Mouse (Mus musculus) liver, adult 2 months (tissue): ENCODE measurements around the gene Rpp21. TPM values are rescaled to one million over a fixed set of nuclear protein-coding genes. Genes with fewer than 3 reads are reported as not detected.
"Not testable (repeated sequence)": the region's sequence is repeated elsewhere in the genome, so short reads cannot be mapped to it uniquely, and the experiment has no call there.

Experiments used
- DNase-seq: peaks from one replicate; pipeline ENCODE4 v3.0.0-alpha.2; 2011; ENCODE audit warnings: low read depth, low spot score; ENCODE audit errors: extremely low read depth
- H3K27ac ChIP-seq: fragments of 200-500 bp; replicated peaks from 2 replicates; pipeline ENCODE4 v1.5.1; 2012; ENCODE audit warnings: low read depth, mild to moderate bottlenecking, control low read depth, inconsistent platforms, low read length; ENCODE audit not compliant: insufficient read depth
- H3K27me3 ChIP-seq: fragments of 200-500 bp; 2 replicates; pipeline ENCODE4 v1.6.1; 2012; ENCODE audit warnings: mild to moderate bottlenecking, moderate library complexity, low read length, inconsistent platforms; ENCODE audit not compliant: control insufficient read depth, insufficient read depth
- H3K36me3 ChIP-seq: fragments of 200-500 bp; 2 replicates; pipeline ENCODE4 v1.6.1; 2012; ENCODE audit warnings: low read length, inconsistent platforms; ENCODE audit not compliant: control insufficient read depth, insufficient read depth
- H3K4me1 ChIP-seq: fragments of 200-500 bp; 2 replicates; pipeline ENCODE4 v1.6.1; 2011; ENCODE audit warnings: low read length; ENCODE audit not compliant: control insufficient read depth, insufficient read depth
- H3K4me3 ChIP-seq: fragments of 200-500 bp; 2 replicates; pipeline ENCODE4 v1.5.1; 2011; ENCODE audit warnings: low read depth, mild to moderate bottlenecking, control low read depth, low read length, moderate library complexity; ENCODE audit not compliant: insufficient read depth
- H3K79me2 ChIP-seq: fragments of 200-500 bp; 2 replicates; pipeline ENCODE4 v1.6.1; 2012; ENCODE audit warnings: inconsistent platforms, mild to moderate bottlenecking, low read length, moderate library complexity; ENCODE audit not compliant: control insufficient read depth, insufficient read depth
- H3K9ac ChIP-seq: fragments of 200-500 bp; 2 replicates; pipeline ENCODE4 v1.6.1; 2012; ENCODE audit warnings: low read depth, mild to moderate bottlenecking, control low read depth, inconsistent platforms, low read length
- CTCF ChIP-seq: fragments of 200-500 bp; IDR thresholded peaks from 2 replicates; pipeline ENCODE4 v1.5.1; 2011; ENCODE audit warnings: low read depth, low read length, control low read depth
- POLR2A ChIP-seq: fragments of 200-500 bp; IDR thresholded peaks from 2 replicates; pipeline ENCODE4 v1.6.1; 2011; ENCODE audit warnings: low read length, control low read depth; ENCODE audit not compliant: insufficient read depth; ENCODE audit errors: extremely low read depth
- WGBS: fragments of 180-500 bp; shearing (Covaris S2); methylation state at CpG from one replicate; pipeline ENCODE4 v1.1.7; 2018; 5-methylcytosine and 5-hydroxymethylcytosine counted together
- polyA plus RNA-seq: library from polyadenylated mRNA; depleted of rRNA; stranded (reverse); fragments of >200 nt; gene quantifications from 2 replicates; pipeline ENCODE4 v1.2.3, GENCODE M21; 2012
- total RNA-seq: library from RNA; depleted of rRNA; stranded (reverse); fragments of >200 nt; gene quantifications from 2 replicates; pipeline ENCODE4 v1.2.3, GENCODE M21; 2014

The Rpp21 gene
- total and polyA plus RNA-seq, 2 experiments = 10.6 to 42.7 TPM

DNA sequence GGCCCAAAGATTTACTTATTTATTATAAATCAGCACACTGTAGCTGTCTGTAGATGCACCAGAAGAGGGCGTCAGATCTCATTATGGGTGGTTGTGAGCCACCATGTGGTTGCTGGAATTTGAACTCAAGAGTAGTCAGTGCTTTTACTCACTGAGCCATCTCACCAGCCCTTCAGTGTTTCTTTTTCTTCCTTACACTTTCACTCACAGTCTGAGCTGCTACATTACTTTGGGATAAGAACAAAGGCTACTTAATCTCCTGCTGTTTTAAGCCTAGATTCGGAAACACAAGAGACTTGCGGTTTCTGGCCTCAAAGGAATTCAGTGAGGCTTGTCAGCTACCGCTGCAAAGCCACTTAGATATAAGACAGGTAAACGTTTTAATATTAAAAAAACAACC, 13.8 kb downstream of the Rpp21 start:
- H3K4me3 ChIP-seq = no peak overlapping the region
- no peak overlapping the region for H3K27ac ChIP-seq
- WGBS = 50% methylated on average over 5 of the region's 5 CpGs
- TF ChIP-seq POLR2A (no peak), CTCF (no peak)
- H3K9ac ChIP-seq = no peak overlapping the region
- H3K36me3 ChIP-seq = no peaks in the 10 kb centered on the region
- peaks cover 5% of the 10 kb centered on the region for H3K27me3 ChIP-seq
- no peak for DNase-seq
- no peaks in the 10 kb centered on the region for H3K79me2 ChIP-seq
- H3K4me1 ChIP-seq = no peaks in the 10 kb centered on the region

DNA sequence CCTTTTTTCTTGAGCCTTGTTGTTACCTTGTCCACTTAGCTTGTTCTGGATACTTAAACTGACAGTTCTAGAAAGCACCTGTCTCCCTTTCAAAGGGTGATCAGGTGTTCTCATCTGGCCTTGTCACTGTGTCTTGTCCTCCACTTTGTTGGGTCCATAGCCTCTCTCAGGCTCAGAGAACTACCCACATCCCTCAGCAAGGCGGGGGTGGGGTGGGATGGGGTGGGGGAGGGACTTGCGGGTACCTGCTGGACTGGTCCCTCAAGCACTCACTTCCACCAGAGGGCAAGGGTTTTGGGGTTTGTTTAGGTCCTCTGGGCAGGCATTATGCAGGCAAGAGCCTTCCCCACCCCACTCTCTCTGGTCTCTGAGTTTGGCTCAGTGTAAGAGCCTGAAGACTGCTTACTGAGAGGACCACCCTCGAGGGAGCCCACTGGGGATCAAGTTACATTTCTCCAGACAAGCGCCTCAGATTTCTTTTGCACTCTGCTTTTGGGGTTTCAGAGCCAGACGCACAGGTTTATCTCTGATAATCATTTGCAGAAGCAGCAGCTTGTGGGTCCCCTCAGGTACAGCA, 17.1 kb downstream of the Rpp21 start:
- Histone ChIP-seq H3K36me3 (no peaks in the 10 kb centered on the region), H3K27me3 (peaks cover 3% of the 10 kb centered on the region; the same call in 1 of the 2 replicates), H3K79me2 (no peaks in the 10 kb centered on the region), H3K4me1 (no peaks in the 10 kb centered on the region), H3K4me3 (no peak overlapping the region), H3K9ac (no peak overlapping the region), H3K27ac (no peak overlapping the region)
- TF ChIP-seq POLR2A (no peak), CTCF (no peak)
- DNase-seq = no peak
- WGBS = 26% methylated on average over 5 of the region's 5 CpGs

DNA sequence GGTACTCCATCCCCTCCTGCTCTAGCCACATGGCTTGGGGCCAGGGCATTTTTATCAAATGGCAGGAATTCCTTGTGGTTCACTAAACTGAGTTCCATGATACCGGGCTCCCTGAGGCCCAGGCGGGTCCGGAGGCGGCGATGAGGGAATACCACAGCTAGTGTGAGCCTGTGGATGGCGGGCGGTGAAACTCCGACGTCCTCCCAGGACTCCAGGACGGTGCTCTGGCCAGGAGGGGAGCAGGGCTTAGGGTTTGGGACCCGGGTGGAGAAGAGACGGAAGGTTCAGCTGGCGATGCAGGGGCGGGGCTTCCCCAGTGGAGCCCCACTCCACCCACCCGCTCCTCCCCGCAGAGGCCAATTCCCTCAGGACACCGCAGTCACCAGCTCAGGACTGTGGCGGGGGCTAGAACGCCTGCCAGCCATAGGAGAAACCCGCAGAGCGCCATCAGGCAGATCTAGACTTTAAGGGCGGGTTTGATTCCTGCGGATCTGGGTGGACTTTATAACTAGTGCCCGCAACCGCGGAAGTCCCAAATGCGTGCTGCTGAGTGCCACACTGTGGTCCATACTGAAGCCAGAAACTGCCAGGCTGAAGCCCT, 20.4 kb downstream of the Rpp21 start:
- no peaks in the 10 kb centered on the region for H3K4me1 ChIP-seq
- no peaks in the 10 kb centered on the region for H3K36me3 ChIP-seq
- no peak for DNase-seq
- no peak overlapping the region; the same call in 1 of the 2 replicates for H3K4me3 ChIP-seq
- peaks cover 3% of the 10 kb centered on the region; the same call in 1 of the 2 replicates for H3K27me3 ChIP-seq
- H3K27ac ChIP-seq = no peak overlapping the region
- no peaks in the 10 kb centered on the region for H3K79me2 ChIP-seq
- WGBS = 7% methylated on average over 27 of the region's 27 CpGs
- no peak for TF ChIP-seq CTCF
- TF ChIP-seq POLR2A = no peak
- H3K9ac ChIP-seq = no peak overlapping the region

DNA sequence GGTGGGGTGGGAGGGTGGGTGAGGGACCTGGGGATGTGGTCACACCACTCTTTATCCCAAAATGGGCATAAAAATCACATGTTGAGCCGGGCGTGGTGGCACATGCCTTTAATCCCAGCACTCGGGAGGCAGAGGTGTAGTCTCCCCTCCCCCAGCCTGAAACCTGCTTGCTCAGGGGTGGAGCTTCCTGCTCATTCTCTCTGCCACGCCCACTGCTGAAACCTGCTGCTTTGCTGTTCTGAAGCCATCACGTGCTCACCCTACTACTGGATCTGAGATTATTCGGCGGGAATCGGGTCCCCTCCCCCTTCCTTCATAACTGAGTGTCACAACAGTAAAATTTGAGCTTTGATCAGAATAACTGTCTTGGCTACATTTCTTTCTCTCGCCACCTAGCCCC, 22.6 kb downstream of the Rpp21 start:
- not testable (repeated sequence) for DNase-seq, H3K4me1 ChIP-seq, H3K27me3 ChIP-seq, H3K9ac ChIP-seq, H3K36me3 ChIP-seq, H3K27ac ChIP-seq, H3K79me2 ChIP-seq, H3K4me3 ChIP-seq
- WGBS = 35% methylated on average over 8 of the region's 9 CpGs

DNA sequence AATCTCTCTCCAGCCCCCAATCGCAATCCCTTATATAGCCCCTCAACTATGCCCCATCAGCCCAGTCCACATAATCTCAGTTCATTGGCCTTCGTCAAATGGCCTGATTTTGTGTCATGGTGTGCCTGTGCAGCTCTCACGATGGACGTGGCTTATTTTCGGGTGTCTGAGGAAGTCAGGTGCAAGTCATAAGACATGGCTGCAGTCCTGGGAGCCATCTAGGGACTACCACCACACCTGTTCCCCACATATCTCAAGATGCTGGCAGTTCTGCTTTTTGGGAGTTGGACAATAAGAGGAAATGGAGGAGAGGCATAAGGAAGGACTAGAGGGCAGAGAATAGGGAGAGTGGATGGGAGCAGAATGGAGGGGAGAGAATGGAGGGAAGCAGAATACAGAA, 24.3 kb downstream of the Rpp21 start:
- Histone ChIP-seq H3K4me1 (no peaks in the 10 kb centered on the region), H3K79me2 (no peaks in the 10 kb centered on the region), H3K36me3 (no peaks in the 10 kb centered on the region), H3K27me3 (peaks cover 3% of the 10 kb centered on the region; the same call in 1 of the 2 replicates), H3K9ac (no peak overlapping the region), H3K4me3 (no peak overlapping the region), H3K27ac (no peak overlapping the region)
- no peak for DNase-seq
- no peak for TF ChIP-seq POLR2A
- no peak for TF ChIP-seq CTCF
- 75% methylated on average over 5 of the region's 5 CpGs for WGBS

DNA sequence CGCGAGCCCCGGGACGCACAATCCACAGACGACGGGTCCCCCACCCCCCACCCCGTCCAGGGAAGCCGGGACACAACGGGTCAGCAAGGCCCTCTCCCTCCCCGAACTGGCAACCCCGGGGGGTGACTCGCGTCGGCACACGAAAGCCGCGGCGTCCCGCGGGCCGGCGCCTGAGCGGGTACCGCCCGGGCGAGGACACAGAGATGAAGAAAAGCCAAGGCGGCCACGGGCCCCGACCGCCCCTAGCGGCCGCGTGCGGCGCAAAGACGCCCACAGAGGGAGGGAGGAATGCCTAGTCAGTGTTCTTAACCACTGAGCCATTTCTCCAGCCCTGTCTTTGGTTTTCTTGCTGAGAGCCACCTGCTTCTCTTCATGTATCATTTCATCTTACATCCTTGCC, 26.6 kb downstream of the Rpp21 start:
- Histone ChIP-seq H3K36me3 (no peaks in the 10 kb centered on the region), H3K9ac (no peak overlapping the region), H3K4me3 (no peak overlapping the region), H3K27ac (no peak overlapping the region), H3K79me2 (no peaks in the 10 kb centered on the region), H3K27me3 (no peaks in the 10 kb centered on the region), H3K4me1 (no peaks in the 10 kb centered on the region)
- 5% methylated on average over 36 of the region's 36 CpGs for WGBS
- TF ChIP-seq CTCF (peak; percentile 76), POLR2A (no peak)
- DNase-seq = peak; percentile 56
